Mouse (Mus musculus) lung, embryonic 16.5 days (tissue): ENCODE data around the gene Iqca. TPM values are rescaled to one million over a fixed set of nuclear protein-coding genes. Genes with fewer than 3 reads are reported as not detected.

Source experiments
- ATAC-seq: fragments of 200-750 bp; cut with Nextera tagmentation; 2 replicates; pipeline ENCODE4 v1.8.0; 2017; ENCODE audit warnings: low read depth, mild to moderate bottlenecking, moderate library complexity
- H3K27ac ChIP-seq: fragments of 300-500 bp; sonication (generic); 2 replicates; pipeline ENCODE4 v1.5.1; 2014; ENCODE audit warnings: mild to moderate bottlenecking, control low read depth, low read length
- H3K27me3 ChIP-seq: fragments of 300-500 bp; sonication (generic); 2 replicates; pipeline ENCODE4 v1.6.1; 2014; ENCODE audit warnings: low read depth, low read length, mixed read lengths; ENCODE audit not compliant: control insufficient read depth, insufficient read depth
- H3K36me3 ChIP-seq: fragments of 300-500 bp; sonication (generic); 2 replicates; pipeline ENCODE4 v1.6.1; 2014; ENCODE audit warnings: low read length; ENCODE audit not compliant: control insufficient read depth, insufficient read depth
- H3K4me1 ChIP-seq: fragments of 300-500 bp; sonication (generic); replicated peaks from 2 replicates; pipeline ENCODE4 v1.6.1; 2014; ENCODE audit warnings: low read length, mixed read lengths; ENCODE audit not compliant: control insufficient read depth, insufficient read depth
- H3K4me2 ChIP-seq: fragments of 300-500 bp; sonication (generic); 2 replicates; pipeline ENCODE4 v1.6.1; 2014; ENCODE audit warnings: low read depth, low read length, control low read depth
- H3K4me3 ChIP-seq: fragments of 300-500 bp; sonication (generic); 2 replicates; pipeline ENCODE4 v1.5.1; 2014; ENCODE audit warnings: mild to moderate bottlenecking, low read length, control low read depth
- H3K9ac ChIP-seq: fragments of 300-500 bp; sonication (generic); 2 replicates; pipeline ENCODE4 v1.6.1; 2014; ENCODE audit warnings: low read length, control low read depth
- H3K9me3 ChIP-seq: fragments of 300-500 bp; sonication (generic); 2 replicates; pipeline ENCODE4 v1.6.1; 2016; ENCODE audit warnings: low read length; ENCODE audit not compliant: control insufficient read depth
- WGBS: fragments of 180-500 bp; shearing (Covaris S2); extraction: QIAGEN DNeasy Blood & Tissue Kit; methylation state at CpG from one replicate; pipeline ENCODE4 v1.1.7; 2014; 5-methylcytosine and 5-hydroxymethylcytosine counted together
- polyA plus RNA-seq: library from polyadenylated mRNA; unstranded; fragments of >200 nt; fragmentation: Nextera tagmentation; extraction: Ambion mirVana; gene quantifications from 2 replicates; pipeline ENCODE4 v1.2.1, GENCODE M21; 2015

The Iqca gene
- polyA plus RNA-seq, 1 experiment from 2014 or later: 2.1 TPM

- Histone ChIP-seq H3K4me2 (no peak overlapping the region), H3K4me3 (no peak overlapping the region), H3K36me3 (no peaks in the 10 kb centered on the region), H3K9ac (no peak overlapping the region), H3K27ac (no peak overlapping the region), H3K4me1 (no peaks in the 10 kb centered on the region), H3K9me3 (no peaks in the 10 kb centered on the region), H3K27me3 (peaks cover 3% of the 10 kb centered on the region; the same call in 1 of the 2 replicates)
- 22% methylated on average over 5 of the region's 5 CpGs for WGBS
- ATAC-seq: no peak
Measured at GRCm38 (mm10) chr1:90051347-90051746, 101.9 kb downstream of the Iqca start.

GRCm38 (mm10) chr1:90050046-90050739 lies 103.0 kb downstream of the Iqca start:
- Histone ChIP-seq H3K27me3 (peaks cover 3% of the 10 kb centered on the region; the same call in 1 of the 2 replicates), H3K4me3 (no peak overlapping the region), H3K9me3 (no peaks in the 10 kb centered on the region), H3K4me1 (no peaks in the 10 kb centered on the region), H3K4me2 (no peak overlapping the region), H3K36me3 (no peaks in the 10 kb centered on the region), H3K27ac (no peak overlapping the region), H3K9ac (no peak overlapping the region)
- no peak for ATAC-seq
- WGBS: 27% methylated on average over 20 of the region's 20 CpGs

GRCm38 (mm10) chr1:90028305-90028704 lies 124.9 kb downstream of the Iqca start:
- WGBS: 44% methylated on average over 2 of the region's 2 CpGs

GRCm38 (mm10) chr1:90026945-90027344 lies 126.3 kb downstream of the Iqca start:
- H3K4me1 ChIP-seq: no peaks in the 10 kb centered on the region
- no peaks in the 10 kb centered on the region for H3K36me3 ChIP-seq
- no peak overlapping the region for H3K9ac ChIP-seq
- no peaks in the 10 kb centered on the region for H3K9me3 ChIP-seq
- ATAC-seq: no peak
- H3K4me2 ChIP-seq: no peak overlapping the region
- H3K4me3 ChIP-seq: no peak overlapping the region
- H3K27ac ChIP-seq: no peak overlapping the region
- WGBS: 10% methylated on average over 3 of the region's 3 CpGs
- peaks cover 4% of the 10 kb centered on the region for H3K27me3 ChIP-seq

More at GRCm38 (mm10) chr1:90028305-90028704, 124.9 kb downstream of the Iqca start:
- H3K9me3 ChIP-seq: no peaks in the 10 kb centered on the region
- no peak overlapping the region for H3K27ac ChIP-seq
- peaks cover 4% of the 10 kb centered on the region for H3K27me3 ChIP-seq
- no peaks in the 10 kb centered on the region for H3K4me1 ChIP-seq
- no peak for ATAC-seq
- no peak overlapping the region for H3K9ac ChIP-seq
- H3K36me3 ChIP-seq: no peaks in the 10 kb centered on the region
- H3K4me3 ChIP-seq: no peak overlapping the region
- no peak overlapping the region for H3K4me2 ChIP-seq

- H3K4me3 ChIP-seq: no peak overlapping the region
- no peak overlapping the region for H3K27ac ChIP-seq
- no peaks in the 10 kb centered on the region for H3K9me3 ChIP-seq
- H3K9ac ChIP-seq: no peak overlapping the region
- no peaks in the 10 kb centered on the region for H3K4me1 ChIP-seq
- no peak overlapping the region for H3K4me2 ChIP-seq
- WGBS: 82% methylated on average over 5 of the region's 5 CpGs
- peaks cover 4% of the 10 kb centered on the region for H3K27me3 ChIP-seq
- no peaks in the 10 kb centered on the region for H3K36me3 ChIP-seq
- no peak for ATAC-seq
Measured at GRCm38 (mm10) chr1:90020336-90020735, 132.9 kb downstream of the Iqca start.

- Histone ChIP-seq H3K4me2 (no peak overlapping the region), H3K36me3 (no peaks in the 10 kb centered on the region), H3K27me3 (no peaks in the 10 kb centered on the region), H3K9me3 (no peaks in the 10 kb centered on the region), H3K4me1 (no peaks in the 10 kb centered on the region), H3K27ac (no peak overlapping the region), H3K4me3 (no peak overlapping the region), H3K9ac (no peak overlapping the region)
- 73% methylated on average over 6 of the region's 6 CpGs for WGBS
- ATAC-seq: no peak
Measured at GRCm38 (mm10) chr1:90018071-90018470, 135.1 kb downstream of the Iqca start.

- no peaks in the 10 kb centered on the region for H3K9me3 ChIP-seq
- no peak within 1 kb of the TSS for H3K4me3 ChIP-seq
- no peak within 1 kb of the TSS for H3K27ac ChIP-seq
- no peaks in the 10 kb centered on the region for H3K27me3 ChIP-seq
- no peaks in the 10 kb centered on the region for H3K36me3 ChIP-seq
- H3K4me1 ChIP-seq: no peaks in the 10 kb centered on the region
- no peak within 1 kb of the TSS for H3K9ac ChIP-seq
- no peak within 1 kb of the TSS for H3K4me2 ChIP-seq
- WGBS: 66% methylated on average over 5 of the region's 5 CpGs
- ATAC-seq: no peak
Measured at GRCm38 (mm10) chr1:90014446-90014845, 138.8 kb downstream of the Iqca start, which contains the start of gene Asb18. Asb18 (minus strand) TSS chr1:90014666.

GRCm38 (mm10) chr1:90013273-90013672 lies 139.9 kb downstream of the Iqca start:
- no peak overlapping the region for H3K4me2 ChIP-seq
- no peak overlapping the region for H3K27ac ChIP-seq
- no peaks in the 10 kb centered on the region for H3K27me3 ChIP-seq
- no peaks in the 10 kb centered on the region for H3K9me3 ChIP-seq
- 78% methylated on average over 5 of the region's 5 CpGs for WGBS
- no peak overlapping the region for H3K4me3 ChIP-seq
- H3K4me1 ChIP-seq: no peaks in the 10 kb centered on the region
- no peaks in the 10 kb centered on the region for H3K36me3 ChIP-seq
- no peak overlapping the region for H3K9ac ChIP-seq
- no peak for ATAC-seq

GRCm38 (mm10) chr1:90012850-90013249 lies 140.4 kb downstream of the Iqca start:
- H3K4me2 ChIP-seq: no peak overlapping the region
- no peak for ATAC-seq
- 65% methylated on average over 7 of the region's 7 CpGs for WGBS

More at GRCm38 (mm10) chr1:90012850-90013249, 140.4 kb downstream of the Iqca start:
- H3K9me3 ChIP-seq: no peaks in the 10 kb centered on the region
- no peaks in the 10 kb centered on the region for H3K4me1 ChIP-seq
- H3K27ac ChIP-seq: no peak overlapping the region
- no peak overlapping the region for H3K9ac ChIP-seq
- H3K27me3 ChIP-seq: no peaks in the 10 kb centered on the region
- H3K36me3 ChIP-seq: no peaks in the 10 kb centered on the region
- H3K4me3 ChIP-seq: no peak overlapping the region
